Mouse (Mus musculus) G1E (cell line): ENCODE results near the gene Rps12.
A peak's percentile ranks its signal among the peaks of the same experiment; 100 is the strongest.
"Not testable (repeated sequence)": the region's sequence is repeated elsewhere in the genome, so short reads cannot be mapped to it uniquely, and the experiment has no call there.

Source experiments
- CTCF ChIP-seq: IDR thresholded peaks from 2 replicates; pipeline ENCODE4 v1.5.1; 2012; ENCODE audit warnings: low read depth, low read length, inconsistent platforms, mixed read lengths
- GATA1 ChIP-seq: IDR thresholded peaks from 2 replicates; pipeline ENCODE4 v1.6.1; 2012; ENCODE audit warnings: borderline replicate concordance, low read length, inconsistent platforms, mixed read lengths
- POLR2AphosphoS5 ChIP-seq: IDR thresholded peaks from 2 replicates; pipeline ENCODE4 v1.6.1; 2012; ENCODE audit warnings: low read depth, low read length, inconsistent platforms; ENCODE audit not compliant: insufficient replicate concordance

- TF ChIP-seq CTCF, GATA1: not testable (repeated sequence)
- TF ChIP-seq POLR2AphosphoS5: peak; percentile 99; the same call in 1 of the 2 replicates
Measured at GRCm38 (mm10) chr10:23786631-23787038, 440 bp downstream of the Rps12 start.
